Mouse (Mus musculus) CD8-positive naive resting alpha-beta T cell, adult 2 months (primary cell): ENCODE results near the gene Lemd1.

Experiments
- DNase-seq, 2 experiments: peaks; one replicate each; pipeline ENCODE4 v3.0.0; 2022; ENCODE audit warnings: low read depth in 2 of 2, low spot score in 2 of 2

Gene Lemd1

GRCm38 (mm10) chr1:132200562-132201510 lies 9.6 kb downstream of the Lemd1 start:
- DNase-seq, result no peak

GRCm38 (mm10) chr1:132201511-132201860 lies 10.3 kb downstream of the Lemd1 start:
- no peak for DNase-seq

- DNase-seq, result no peak
These were observed 10.7 kb downstream of the Lemd1 start for GRCm38 (mm10) chr1:132201936-132202335.

- DNase-seq, result no peak
These were observed 11.5 kb downstream of the Lemd1 start for GRCm38 (mm10) chr1:132202771-132203170.

GRCm38 (mm10) chr1:132205958-132206357 lies 14.7 kb downstream of the Lemd1 start:
- no peak for DNase-seq

GRCm38 (mm10) chr1:132206828-132207227 lies 15.6 kb downstream of the Lemd1 start:
- DNase-seq, result no peak

- no peak for DNase-seq
These were observed 16.9 kb downstream of the Lemd1 start for GRCm38 (mm10) chr1:132208154-132208553.

- DNase-seq, result no peak
These were observed 18.2 kb downstream of the Lemd1 start for GRCm38 (mm10) chr1:132209400-132209799.

- DNase-seq, result no peak
These were observed 19.7 kb downstream of the Lemd1 start for GRCm38 (mm10) chr1:132210922-132211321.

- DNase-seq, result no peak
These were observed 20.4 kb downstream of the Lemd1 start for GRCm38 (mm10) chr1:132211672-132212071.

GRCm38 (mm10) chr1:132212218-132212617 lies 21.0 kb downstream of the Lemd1 start:
- no peak for DNase-seq

- no peak for DNase-seq
These were observed 21.8 kb downstream of the Lemd1 start for GRCm38 (mm10) chr1:132213076-132213475.

GRCm38 (mm10) chr1:132216276-132216675 lies 25.0 kb downstream of the Lemd1 start:
- DNase-seq, result no peak

GRCm38 (mm10) chr1:132221627-132222026 lies 30.4 kb downstream of the Lemd1 start:
- DNase-seq, result no peak

GRCm38 (mm10) chr1:132222166-132222565 lies 30.9 kb downstream of the Lemd1 start:
- no peak for DNase-seq

GRCm38 (mm10) chr1:132226297-132227080 lies 35.3 kb downstream of the Lemd1 start:
- DNase-seq, result no peak

GRCm38 (mm10) chr1:132229667-132230066 lies 38.4 kb downstream of the Lemd1 start, which contains the start of gene Gm10188:
Gene Gm10188 (minus strand): TSS chr1:132229767.
- DNase-seq, result no peak

- DNase-seq, result no peak
These were observed 40.4 kb downstream of the Lemd1 start for GRCm38 (mm10) chr1:132231470-132232274.

- no peak for DNase-seq
These were observed 42.3 kb downstream of the Lemd1 start for GRCm38 (mm10) chr1:132233566-132233965.

GRCm38 (mm10) chr1:132234757-132235273 lies 43.6 kb downstream of the Lemd1 start:
- no peak for DNase-seq

GRCm38 (mm10) chr1:132237585-132238159 lies 46.4 kb downstream of the Lemd1 start:
- DNase-seq, result peak; percentile 3 to 57
